Mouse (Mus musculus): ENCODE measurements around the gene Grn.
A peak's percentile ranks its signal among the peaks of the same experiment; 100 is the strongest.

Grn gene

GRCm38 (mm10) chr11:102440255-102440654 lies 10.1 kb downstream of the Grn start:
- DNase-seq (ENCODE audit: extremely low read depth, low read depth, low spot score) = no peak

- no peak for DNase-seq (ENCODE audit: extremely low read depth, low read depth, low spot score)
These were observed 11.3 kb downstream of the Grn start for GRCm38 (mm10) chr11:102441434-102441833.

- DNase-seq (ENCODE audit: extremely low read depth, low read depth, low spot score) = no peak
These were observed 12.0 kb downstream of the Grn start for GRCm38 (mm10) chr11:102442089-102442488.

GRCm38 (mm10) chr11:102443740-102444139 lies 13.6 kb downstream of the Grn start:
- DNase-seq (ENCODE audit: extremely low read depth, low read depth, low spot score) = no peak

GRCm38 (mm10) chr11:102444321-102444720 lies 14.2 kb downstream of the Grn start:
- DNase-seq (ENCODE audit: extremely low read depth, low read depth, low spot score) = no peak

- no peak for DNase-seq (ENCODE audit: extremely low read depth, low read depth, low spot score)
These were observed 14.7 kb downstream of the Grn start for GRCm38 (mm10) chr11:102444781-102445180.

- DNase-seq (ENCODE audit: extremely low read depth, low read depth, low spot score) = no peak
These were observed 15.3 kb downstream of the Grn start for GRCm38 (mm10) chr11:102445264-102445890.

GRCm38 (mm10) chr11:102445891-102446361 lies 15.8 kb downstream of the Grn start:
- DNase-seq (ENCODE audit: extremely low read depth, low read depth, low spot score) = no peak

GRCm38 (mm10) chr11:102446581-102447461 lies 16.7 kb downstream of the Grn start:
- DNase-seq (ENCODE audit: extremely low read depth, low read depth, low spot score) = no peak

- DNase-seq (ENCODE audit: extremely low read depth, low read depth, low spot score) = no peak
These were observed 17.4 kb downstream of the Grn start, which contains the start of gene Fam171a2 for GRCm38 (mm10) chr11:102447497-102447896. Gene Fam171a2, minus strand, starts transcription at chr11:102447682.

- no peak for DNase-seq (ENCODE audit: extremely low read depth, low read depth, low spot score)
These were observed 18.2 kb downstream of the Grn start for GRCm38 (mm10) chr11:102448327-102448726.

- no peak for DNase-seq (ENCODE audit: extremely low read depth, low read depth, low spot score)
These were observed 19.2 kb downstream of the Grn start for GRCm38 (mm10) chr11:102449043-102450008.

GRCm38 (mm10) chr11:102453131-102453530 lies 23.0 kb downstream of the Grn start:
- no peak for DNase-seq (ENCODE audit: extremely low read depth, low read depth, low spot score)

- DNase-seq (ENCODE audit: extremely low read depth, low read depth, low spot score) = no peak
These were observed 25.8 kb downstream of the Grn start for GRCm38 (mm10) chr11:102455740-102456396.

- no peak for DNase-seq (ENCODE audit: extremely low read depth, low read depth, low spot score)
These were observed 30.4 kb downstream of the Grn start for GRCm38 (mm10) chr11:102460541-102460940.

GRCm38 (mm10) chr11:102461764-102462163 lies 31.6 kb downstream of the Grn start:
- no peak for DNase-seq (ENCODE audit: extremely low read depth, low read depth, low spot score)

- no peak for DNase-seq (ENCODE audit: extremely low read depth, low read depth, low spot score)
These were observed 34.8 kb downstream of the Grn start for GRCm38 (mm10) chr11:102464901-102465300.

GRCm38 (mm10) chr11:102465713-102466436 lies 35.8 kb downstream of the Grn start:
- no peak for DNase-seq (ENCODE audit: extremely low read depth, low read depth, low spot score)

GRCm38 (mm10) chr11:102467041-102467631 lies 37.0 kb downstream of the Grn start:
- DNase-seq (ENCODE audit: extremely low read depth, low read depth, low spot score) = peak; percentile 93

Data from fat pad, adult 2 months (tissue).